Mouse (Mus musculus) hindbrain, embryonic 10.5 days (tissue): ENCODE data around the gene Med19. TPM values are rescaled to one million over a fixed set of nuclear protein-coding genes. Genes with fewer than 3 reads are reported as not detected.
"Not testable (repeated sequence)": the region's sequence is repeated elsewhere in the genome, so short reads cannot be mapped to it uniquely, and the experiment has no call there.

ENCODE experiments used
- DNase-seq: peaks from one replicate; pipeline ENCODE4 v3.0.0-alpha.2; 2017; ENCODE audit warnings: low spot score
- H3K27ac ChIP-seq: fragments of 300-500 bp; sonication (generic); 2 replicates; pipeline ENCODE4 v1.5.1; 2016; ENCODE audit warnings: mild to moderate bottlenecking, moderate library complexity
- H3K27me3 ChIP-seq: fragments of 300-500 bp; sonication (generic); 2 replicates; pipeline ENCODE4 v1.6.1; 2016; ENCODE audit warnings: mild to moderate bottlenecking; ENCODE audit not compliant: poor library complexity, insufficient read depth, severe bottlenecking
- H3K36me3 ChIP-seq: fragments of 300-500 bp; sonication (generic); 2 replicates; pipeline ENCODE4 v1.6.1; 2016; ENCODE audit warnings: mild to moderate bottlenecking, moderate library complexity
- H3K4me1 ChIP-seq: fragments of 300-500 bp; sonication (generic); replicated peaks from 2 replicates; pipeline ENCODE4 v1.6.1; 2016; ENCODE audit warnings: mild to moderate bottlenecking
- H3K4me3 ChIP-seq: fragments of 300-500 bp; sonication (generic); 2 replicates; pipeline ENCODE4 v1.5.1; 2016; ENCODE audit warnings: mild to moderate bottlenecking, moderate library complexity
- H3K9me3 ChIP-seq: fragments of 300-500 bp; sonication (generic); 2 replicates; pipeline ENCODE4 v1.6.1; 2016; ENCODE audit warnings: mild to moderate bottlenecking, moderate library complexity
- WGBS: fragments of 180-500 bp; shearing (Covaris S2); methylation state at CpG from one replicate; pipeline ENCODE4 v1.1.7; 2016; 5-methylcytosine and 5-hydroxymethylcytosine counted together
- polyA plus RNA-seq: library from polyadenylated mRNA; unstranded; fragments of >200 nt; fragmentation: Nextera tagmentation; extraction: Ambion mirVana; gene quantifications from 2 replicates; pipeline ENCODE4 v1.2.1, GENCODE M21; 2016

Med19 gene
- polyA plus RNA-seq, 1 experiment from 2014 or later = 47.6 TPM

- Histone ChIP-seq H3K4me3 (0 out of 2 replicates have a peak overlapping the region, but pooled peaks have one; percentile 67), H3K27me3 (no peaks in the 10 kb centered on the region), H3K4me1 (peaks cover 16% of the 10 kb centered on the region), H3K27ac (no peak overlapping the region), H3K36me3 (peaks cover 9% of the 10 kb centered on the region), H3K9me3 (no peaks in the 10 kb centered on the region)
- no peak for DNase-seq
- WGBS = 93% methylated on average over 6 of the region's 6 CpGs
These were observed 31.1 kb upstream of the Med19 start for GRCm38 (mm10) chr2:84647051-84647568.

GRCm38 (mm10) chr2:84648369-84648768 is 29.8 kb upstream of the Med19 start:
- 46% methylated on average over 6 of the region's 6 CpGs for WGBS
- no peaks in the 10 kb centered on the region for H3K27me3 ChIP-seq
- peak overlapping the region; percentile 76 for H3K27ac ChIP-seq
- H3K36me3 ChIP-seq = peaks cover 7% of the 10 kb centered on the region
- H3K4me3 ChIP-seq = peak overlapping the region; percentile 67
- no peaks in the 10 kb centered on the region for H3K9me3 ChIP-seq
- DNase-seq = no peak
- H3K4me1 ChIP-seq = peaks cover 16% of the 10 kb centered on the region

- under 1% methylated on average over 10 of the region's 10 CpGs for WGBS
- no peaks in the 10 kb centered on the region for H3K9me3 ChIP-seq
- peak; percentile 37 for DNase-seq
- peaks cover 16% of the 10 kb centered on the region for H3K4me1 ChIP-seq
- H3K27ac ChIP-seq = peak overlapping the region; percentile 95
- H3K27me3 ChIP-seq = no peaks in the 10 kb centered on the region
- peaks cover 7% of the 10 kb centered on the region for H3K36me3 ChIP-seq
- peak overlapping the region; percentile 67 for H3K4me3 ChIP-seq
These were observed 28.5 kb upstream of the Med19 start for GRCm38 (mm10) chr2:84649674-84650073.

- peak; percentile 79 for DNase-seq
- Histone ChIP-seq H3K9me3 (no peaks in the 10 kb centered on the region), H3K4me3 (peak within 1 kb of the TSS; percentile 67), H3K27me3 (no peaks in the 10 kb centered on the region), H3K36me3 (peaks cover 7% of the 10 kb centered on the region), H3K4me1 (peaks cover 16% of the 10 kb centered on the region), H3K27ac (peak within 1 kb of the TSS; percentile 95)
- under 1% methylated on average over 15 of the region's 15 CpGs for WGBS
These were observed 27.6 kb upstream of the Med19 start, which contains the start of gene Ctnnd1 for GRCm38 (mm10) chr2:84650464-84651195. TSS of gene Ctnnd1 (minus strand) at chr2:84650765.

DNA sequence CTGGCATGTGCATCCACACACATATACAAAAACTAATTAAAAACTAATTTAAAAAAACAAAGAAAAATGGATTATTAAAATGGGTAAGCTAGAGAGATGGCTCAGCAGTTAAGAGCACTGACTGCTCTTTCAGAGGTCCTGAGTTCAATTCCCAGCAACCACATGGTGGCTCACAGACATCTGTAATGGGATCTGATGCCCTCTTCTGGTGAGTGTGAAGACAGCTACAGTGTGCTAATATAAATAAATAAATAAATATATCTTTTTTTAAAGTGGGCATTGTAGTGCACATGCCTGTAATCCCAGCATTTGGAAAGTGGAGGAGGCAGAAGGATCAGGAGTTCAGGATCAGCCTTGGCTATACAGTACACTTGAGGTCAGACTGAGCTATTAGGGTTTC is 24.8 kb upstream of the Med19 start:
- Histone ChIP-seq H3K4me1 (peaks cover 11% of the 10 kb centered on the region), H3K36me3 (no peaks in the 10 kb centered on the region), H3K27me3 (no peaks in the 10 kb centered on the region), H3K9me3 (no peaks in the 10 kb centered on the region), H3K4me3 (no peak overlapping the region), H3K27ac (no peak overlapping the region)
- DNase-seq = no peak

- Histone ChIP-seq H3K9me3 (0 out of 2 replicates have a peak, but pooled peaks cover 4% of the 10 kb centered on the region), H3K4me1 (no peaks in the 10 kb centered on the region), H3K36me3 (no peaks in the 10 kb centered on the region), H3K4me3 (no peak overlapping the region), H3K27ac (no peak overlapping the region), H3K27me3 (no peaks in the 10 kb centered on the region)
- no peak for DNase-seq
- WGBS = 80% methylated on average over 1 of the region's 1 CpGs
These were observed 22.3 kb upstream of the Med19 start for GRCm38 (mm10) chr2:84655864-84656263.

GRCm38 (mm10) chr2:84658806-84659205 is 19.4 kb upstream of the Med19 start, which contains the start of gene Btbd18:
TSS of gene Btbd18 (plus strand) at chr2:84659079.
- Histone ChIP-seq H3K27me3 (no peaks in the 10 kb centered on the region), H3K36me3 (no peaks in the 10 kb centered on the region), H3K9me3 (0 out of 2 replicates have a peak, but pooled peaks cover 4% of the 10 kb centered on the region), H3K27ac (no peak within 1 kb of the TSS), H3K4me1 (no peaks in the 10 kb centered on the region), H3K4me3 (no peak within 1 kb of the TSS)
- WGBS = 91% methylated on average over 32 of the region's 32 CpGs
- DNase-seq = no peak

- 71% methylated on average over 3 of the region's 3 CpGs for WGBS
- Histone ChIP-seq H3K36me3 (no peaks in the 10 kb centered on the region), H3K27ac (no peak overlapping the region), H3K4me1 (no peaks in the 10 kb centered on the region), H3K9me3 (0 out of 2 replicates have a peak, but pooled peaks cover 4% of the 10 kb centered on the region), H3K4me3 (no peak overlapping the region), H3K27me3 (no peaks in the 10 kb centered on the region)
- no peak for DNase-seq
These were observed 17.9 kb upstream of the Med19 start for GRCm38 (mm10) chr2:84660253-84660652.

- peak; percentile 34 for DNase-seq
- Histone ChIP-seq H3K9me3 (0 out of 2 replicates have a peak, but pooled peaks cover 4% of the 10 kb centered on the region), H3K27ac (no peak overlapping the region), H3K36me3 (peaks cover 9% of the 10 kb centered on the region), H3K27me3 (no peaks in the 10 kb centered on the region), H3K4me3 (no peak overlapping the region), H3K4me1 (no peaks in the 10 kb centered on the region)
- WGBS = 26% methylated on average over 2 of the region's 2 CpGs
These were observed 15.3 kb upstream of the Med19 start for GRCm38 (mm10) chr2:84662866-84663265.

- peaks cover 10% of the 10 kb centered on the region for H3K4me1 ChIP-seq
- no peaks in the 10 kb centered on the region for H3K27me3 ChIP-seq
- peak overlapping the region; percentile 29; the same call in 1 of the 2 replicates for H3K27ac ChIP-seq
- H3K4me3 ChIP-seq = no peak overlapping the region
- H3K36me3 ChIP-seq = peaks cover 26% of the 10 kb centered on the region
- H3K9me3 ChIP-seq = no peaks in the 10 kb centered on the region
- no peak for DNase-seq
- 72% methylated on average over 12 of the region's 12 CpGs for WGBS
These were observed 12.1 kb upstream of the Med19 start for GRCm38 (mm10) chr2:84666081-84666480.

- WGBS = 3% methylated on average over 39 of the region's 39 CpGs
- no peaks in the 10 kb centered on the region for H3K9me3 ChIP-seq
- peaks cover 53% of the 10 kb centered on the region for H3K36me3 ChIP-seq
- DNase-seq = no peak
- peak overlapping the region; percentile 94 for H3K4me3 ChIP-seq
- peaks cover 10% of the 10 kb centered on the region for H3K4me1 ChIP-seq
- no peaks in the 10 kb centered on the region for H3K27me3 ChIP-seq
- peak overlapping the region; percentile 99 for H3K27ac ChIP-seq
These were observed 8.2 kb upstream of the Med19 start for GRCm38 (mm10) chr2:84669828-84670568.

DNA sequence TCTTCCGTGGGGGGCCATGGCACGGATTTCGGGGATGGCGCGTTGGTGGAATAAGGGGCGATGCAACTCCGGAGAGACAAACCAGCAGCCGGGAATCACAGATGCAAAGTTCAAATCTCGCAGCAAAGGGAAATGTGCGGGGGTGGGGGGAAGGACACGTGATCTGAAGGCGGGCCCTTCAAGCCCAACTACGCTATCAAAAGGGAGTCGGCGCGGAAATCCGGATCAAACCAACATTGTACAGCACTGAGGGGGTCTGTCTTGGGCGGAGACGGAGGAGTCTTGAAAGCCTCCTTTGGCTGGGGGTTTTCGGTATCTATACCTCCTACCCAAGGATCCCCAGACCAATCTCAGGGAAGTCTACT is 7.7 kb upstream of the Med19 start, which contains the start of gene Selenoh:
Selenoh (minus strand) TSS at position 202 of the 365 bp plus-strand sequence.
- Histone ChIP-seq H3K4me3 (peak within 1 kb of the TSS; percentile 94), H3K27ac (peak within 1 kb of the TSS; percentile 99), H3K4me1 (peaks cover 10% of the 10 kb centered on the region), H3K9me3 (no peaks in the 10 kb centered on the region), H3K27me3 (no peaks in the 10 kb centered on the region), H3K36me3 (peaks cover 58% of the 10 kb centered on the region)
- peak; percentile 94 for DNase-seq
- WGBS = under 1% methylated on average over 20 of the region's 20 CpGs

DNA sequence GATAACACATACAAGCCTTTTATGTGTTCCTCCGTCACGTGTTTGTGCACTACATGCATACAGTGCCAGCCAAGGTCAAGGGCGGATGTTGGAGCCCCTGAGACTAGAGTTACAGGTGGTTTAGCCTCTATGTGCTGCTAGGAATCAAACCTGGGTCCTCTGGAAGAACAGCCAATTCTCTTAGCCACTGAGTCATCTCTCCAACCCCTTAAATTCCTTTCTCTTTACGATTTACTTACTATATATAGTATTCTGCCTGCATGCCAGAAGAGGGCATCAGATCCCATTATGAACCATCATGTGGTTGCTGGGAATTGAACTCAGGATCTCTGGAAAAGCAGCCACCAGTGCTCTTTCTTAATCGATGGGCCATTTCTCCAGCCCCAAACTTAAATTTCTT is 6.7 kb upstream of the Med19 start:
- peak overlapping the region; percentile 99; the same call in 1 of the 2 replicates for H3K27ac ChIP-seq
- H3K36me3 ChIP-seq = peaks cover 67% of the 10 kb centered on the region
- H3K27me3 ChIP-seq, H3K9me3 ChIP-seq, DNase-seq, H3K4me3 ChIP-seq: not testable (repeated sequence)
- H3K4me1 ChIP-seq = peaks cover 15% of the 10 kb centered on the region
- WGBS = 76% methylated on average over 4 of the region's 5 CpGs
